Mouse (Mus musculus): Measurements from ENCODE around the gene Lpar2.

DNA sequence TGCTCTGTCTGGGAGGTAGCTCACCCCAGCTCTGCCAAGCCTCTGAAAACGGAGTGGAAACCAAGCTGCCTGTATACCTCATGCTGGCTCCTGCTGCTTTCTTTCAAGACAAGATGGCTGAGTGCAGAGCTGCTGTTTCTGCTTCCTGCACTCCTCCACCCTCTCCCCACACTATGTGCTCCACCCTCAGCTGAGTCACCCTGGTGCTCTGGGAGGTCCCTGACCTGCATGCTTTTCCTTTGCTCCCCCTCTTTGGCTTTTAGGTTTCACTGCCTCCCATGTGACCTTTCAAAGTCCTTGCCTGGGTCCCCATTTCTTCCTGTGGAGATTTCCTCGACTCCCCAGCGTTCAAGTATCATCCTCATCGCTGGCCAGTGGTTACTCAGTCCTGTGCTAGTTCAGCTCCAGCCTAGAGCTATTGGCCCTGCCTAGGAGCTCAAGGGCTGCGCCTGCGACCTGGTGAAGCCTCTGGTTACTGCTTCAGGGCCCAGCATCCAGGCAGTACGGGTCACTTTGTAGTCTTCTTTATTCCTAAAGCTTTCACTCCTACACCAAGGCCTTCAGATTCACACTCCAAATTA lies 28.8 kb downstream of the Lpar2 start:
- TF ChIP-seq CTCF (IDR thresholded peaks at IDR 0.05; ENCODE audit: low read depth) (no peak), EP300 (IDR thresholded peaks at IDR 0.05; ENCODE audit: low read depth) (no peak)

Data from liver, embryonic 14.5 days (tissue).